Mouse (Mus musculus) olfactory bulb, adult 2 months (tissue): ENCODE results near the gene Fam71b. TPM values are rescaled to one million over a fixed set of nuclear protein-coding genes. Genes with fewer than 3 reads are reported as not detected.

Experiments used
- H3K27ac ChIP-seq: fragments of 200-500 bp; 2 replicates; pipeline ENCODE4 v1.5.1; 2012; ENCODE audit warnings: low read depth, low read length; ENCODE audit not compliant: insufficient read depth
- H3K4me1 ChIP-seq: fragments of 200-500 bp; 2 replicates; pipeline ENCODE4 v1.6.1; 2012; ENCODE audit warnings: low read length; ENCODE audit not compliant: control insufficient read depth, insufficient read depth
- H3K4me3 ChIP-seq: fragments of 200-500 bp; 2 replicates; pipeline ENCODE4 v1.5.1; 2012; ENCODE audit warnings: mild to moderate bottlenecking, low read depth, low read length, moderate library complexity; ENCODE audit not compliant: insufficient read depth
- CTCF ChIP-seq: fragments of 200-500 bp; IDR thresholded peaks from 2 replicates; pipeline ENCODE4 v1.5.1; 2012; ENCODE audit warnings: low read depth, mild to moderate bottlenecking, low read length, moderate library complexity; ENCODE audit not compliant: insufficient read depth
- POLR2A ChIP-seq: fragments of 200-500 bp; IDR thresholded peaks from 2 replicates; pipeline ENCODE4 v1.6.1; 2012; ENCODE audit warnings: mild to moderate bottlenecking, low read depth, low read length, moderate library complexity; ENCODE audit not compliant: insufficient read depth
- WGBS: fragments of 180-500 bp; shearing (Covaris S2); methylation state at CpG from one replicate; pipeline ENCODE4 v1.1.7; 2018; 5-methylcytosine and 5-hydroxymethylcytosine counted together
- polyA plus RNA-seq: library from polyadenylated mRNA; stranded (reverse); fragments of >200 nt; gene quantifications from 2 replicates; pipeline ENCODE4 v1.2.4, GENCODE M21; 2012; ENCODE audit warnings: low replicate concordance; ENCODE audit not compliant: missing spikeins, insufficient read depth, insufficient read length

Fam71b gene
- polyA plus RNA-seq, 1 experiment, result not detected

GRCm38 (mm10) chr11:46365744-46366143 lies 30.6 kb upstream of the Fam71b start:
- H3K4me3 ChIP-seq, result no peak overlapping the region
- WGBS, result 91% methylated on average over 5 of the region's 5 CpGs
- no peak overlapping the region for H3K27ac ChIP-seq
- H3K4me1 ChIP-seq, result no peaks in the 10 kb centered on the region
- TF ChIP-seq CTCF (no peak), POLR2A (no peak)

GRCm38 (mm10) chr11:46366357-46366756 lies 30.0 kb upstream of the Fam71b start:
- Histone ChIP-seq H3K27ac (no peak overlapping the region), H3K4me3 (no peak overlapping the region), H3K4me1 (no peaks in the 10 kb centered on the region)
- 65% methylated on average over 3 of the region's 3 CpGs for WGBS
- TF ChIP-seq CTCF, result no peak
- TF ChIP-seq POLR2A, result no peak

GRCm38 (mm10) chr11:46370457-46370856 lies 25.9 kb upstream of the Fam71b start:
- H3K4me3 ChIP-seq, result no peak overlapping the region
- no peaks in the 10 kb centered on the region for H3K4me1 ChIP-seq
- WGBS, result 92% methylated on average over 4 of the region's 4 CpGs
- H3K27ac ChIP-seq, result no peak overlapping the region
- TF ChIP-seq POLR2A, result no peak
- TF ChIP-seq CTCF, result no peak

GRCm38 (mm10) chr11:46371250-46371649 lies 25.1 kb upstream of the Fam71b start:
- TF ChIP-seq POLR2A (no peak), CTCF (no peak)
- no peaks in the 10 kb centered on the region for H3K4me1 ChIP-seq
- H3K27ac ChIP-seq, result no peak overlapping the region
- no peak overlapping the region for H3K4me3 ChIP-seq
- WGBS, result 95% methylated on average over 8 of the region's 8 CpGs

DNA sequence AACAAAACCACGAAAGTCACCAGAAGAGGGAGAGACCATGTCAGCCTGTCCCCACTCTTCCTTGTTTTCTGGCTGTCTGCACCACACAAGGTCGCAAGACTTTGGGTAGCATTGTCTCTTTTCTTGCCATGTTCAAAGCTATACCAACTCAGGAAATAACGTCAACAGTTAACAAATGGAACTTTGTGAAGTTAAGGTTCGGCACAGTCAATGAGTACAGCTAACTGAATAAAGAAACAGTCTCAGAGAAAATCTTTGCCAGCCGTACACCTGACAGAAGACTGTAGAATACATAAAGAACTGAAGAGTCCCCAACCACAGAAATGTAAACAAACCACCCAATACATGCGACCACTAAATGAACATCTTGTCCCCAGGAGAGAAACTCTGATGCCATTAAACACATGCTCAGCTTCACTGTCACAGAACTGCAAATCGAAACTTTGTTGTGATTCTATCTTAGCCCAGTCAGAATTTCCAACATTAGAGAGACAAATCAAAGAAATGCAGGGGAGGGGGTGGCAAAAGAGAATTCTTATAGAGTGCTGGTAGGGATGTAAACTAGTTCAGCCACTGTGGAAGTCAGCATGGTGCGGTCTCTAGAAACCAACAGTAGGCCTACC lies 23.9 kb upstream of the Fam71b start:
- 79% methylated on average over 8 of the region's 8 CpGs for WGBS
- TF ChIP-seq CTCF, result no peak
- no peak for TF ChIP-seq POLR2A
- Histone ChIP-seq H3K4me3 (no peak overlapping the region), H3K4me1 (no peaks in the 10 kb centered on the region), H3K27ac (no peak overlapping the region)

DNA sequence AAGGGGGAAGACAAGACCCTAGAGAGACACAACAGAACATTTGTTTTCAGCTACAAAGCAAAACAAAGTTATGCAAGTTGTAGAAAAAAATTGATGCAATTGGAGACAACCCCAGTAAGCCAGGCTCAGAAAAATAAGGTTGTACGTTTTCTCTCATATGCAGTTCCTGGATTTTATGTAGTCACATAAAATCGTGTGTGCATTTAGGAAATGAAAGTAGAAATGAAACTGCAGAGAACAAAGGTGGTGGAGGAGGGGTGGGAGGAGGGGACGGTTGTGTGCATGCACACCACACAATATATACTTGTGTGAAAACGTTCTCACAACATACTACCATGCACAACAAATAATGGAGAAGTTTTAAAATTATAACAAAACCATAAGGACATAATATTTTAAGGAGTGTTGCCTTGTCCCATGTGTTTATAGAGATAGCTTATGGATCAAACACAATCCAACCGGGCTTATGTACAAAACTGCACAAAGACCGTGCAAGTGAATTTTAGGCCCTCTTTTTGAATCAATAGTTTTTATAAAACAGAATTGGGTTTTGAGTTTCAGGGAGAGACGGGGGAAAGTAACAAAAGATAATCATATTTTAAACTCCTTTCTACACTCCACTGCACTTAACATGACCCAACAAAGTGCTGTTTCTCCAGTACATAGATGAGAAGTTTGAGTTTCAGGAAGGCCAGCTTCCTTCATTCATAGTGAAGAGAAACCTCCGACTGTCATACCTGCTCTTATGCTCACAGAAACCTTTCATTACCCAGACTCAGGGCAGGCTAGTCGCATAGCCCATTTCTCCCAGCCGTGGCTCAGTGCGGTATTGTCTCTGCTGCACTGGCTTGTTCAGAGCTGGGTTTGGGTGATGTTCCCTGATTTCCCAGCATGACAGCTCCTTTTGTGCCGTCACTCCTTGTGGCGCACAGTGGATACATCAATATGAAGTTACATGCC lies 23.0 kb upstream of the Fam71b start:
- 88% methylated on average over 13 of the region's 13 CpGs for WGBS
- H3K27ac ChIP-seq, result no peak overlapping the region
- H3K4me1 ChIP-seq, result no peaks in the 10 kb centered on the region
- TF ChIP-seq CTCF (no peak), POLR2A (no peak)
- H3K4me3 ChIP-seq, result no peak overlapping the region

DNA sequence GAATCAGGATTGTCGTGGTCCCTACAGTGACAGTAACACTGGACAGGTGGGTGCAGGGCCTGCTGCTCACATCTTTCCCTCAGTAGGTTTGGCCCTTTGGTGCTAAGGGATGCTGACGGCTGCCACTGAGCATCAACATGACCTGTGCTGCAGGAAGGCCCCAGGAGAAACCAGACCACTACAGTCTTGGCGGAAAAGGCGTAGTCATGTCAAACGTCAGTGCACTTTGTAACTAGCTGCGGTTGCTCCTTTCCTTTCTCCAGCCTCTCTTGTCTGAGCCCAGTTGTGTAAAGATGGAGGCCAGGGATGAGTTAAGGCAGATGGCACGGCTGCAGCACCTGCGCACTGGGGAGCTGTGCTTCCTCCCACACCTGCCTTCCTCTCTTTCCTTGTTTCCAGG lies 21.3 kb upstream of the Fam71b start:
- no peak overlapping the region for H3K27ac ChIP-seq
- no peak overlapping the region for H3K4me3 ChIP-seq
- H3K4me1 ChIP-seq, result no peaks in the 10 kb centered on the region
- WGBS, result 88% methylated on average over 8 of the region's 8 CpGs
- TF ChIP-seq POLR2A (no peak), CTCF (no peak)

DNA sequence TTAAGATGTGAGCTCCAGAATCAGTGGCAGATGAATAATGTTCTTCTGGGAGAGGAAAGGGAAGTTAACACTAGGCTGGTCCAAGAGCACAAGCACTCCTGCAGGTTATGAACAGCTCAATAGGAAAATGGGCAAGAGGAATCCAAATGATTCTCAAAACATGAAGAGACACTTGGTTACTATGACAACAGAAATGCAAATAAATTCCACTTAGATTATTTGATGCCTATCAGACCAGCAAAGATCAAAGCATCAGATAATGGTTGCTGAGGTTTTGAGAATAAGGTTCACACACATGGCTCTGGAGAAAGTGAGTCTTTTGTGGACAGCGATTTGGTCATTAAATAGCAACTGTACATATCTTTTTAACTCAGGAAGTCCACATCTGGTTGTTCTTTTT lies 19.0 kb upstream of the Fam71b start:
- Histone ChIP-seq H3K4me3 (no peak overlapping the region), H3K4me1 (no peaks in the 10 kb centered on the region)
- WGBS, result 95% methylated on average over 1 of the region's 1 CpGs

More for the DNA sequence above, 19.0 kb upstream of the Fam71b start:
- no peak overlapping the region for H3K27ac ChIP-seq
- no peak for TF ChIP-seq POLR2A
